Mouse (Mus musculus) brain, adult 2 months (tissue): ENCODE measurements at regions not wholly inside any gene's neighbourhood (a gene's known extent, or its start where the extent isn't known, plus 50 kb on each side); places are given as distances from the start of the nearest gene placed in this dataset.

Experiments
- DNase-seq: peaks from one replicate; pipeline ENCODE4 v3.0.0; 2011; ENCODE audit warnings: low read depth, low spot score

DNA sequence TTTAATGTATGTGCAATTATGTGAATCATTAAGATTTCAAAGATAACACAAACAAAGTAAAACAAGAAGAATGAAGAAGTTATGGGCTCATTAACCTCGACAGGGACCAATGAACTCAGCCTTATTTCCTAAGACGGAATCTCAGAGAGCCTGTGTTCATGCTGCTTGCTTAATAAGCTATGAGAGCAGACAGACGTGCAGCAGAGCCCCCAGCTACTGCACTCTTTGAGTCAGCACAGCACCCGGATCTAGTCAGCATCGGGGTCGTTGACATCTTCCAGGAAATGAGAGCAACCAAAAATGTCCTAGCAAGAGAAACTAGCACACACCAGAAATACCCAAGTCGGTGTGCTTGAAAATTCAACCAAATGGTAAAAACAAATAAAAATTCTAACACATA, 582.1 kb downstream of the Rps29 start:
- no peak for DNase-seq

DNA sequence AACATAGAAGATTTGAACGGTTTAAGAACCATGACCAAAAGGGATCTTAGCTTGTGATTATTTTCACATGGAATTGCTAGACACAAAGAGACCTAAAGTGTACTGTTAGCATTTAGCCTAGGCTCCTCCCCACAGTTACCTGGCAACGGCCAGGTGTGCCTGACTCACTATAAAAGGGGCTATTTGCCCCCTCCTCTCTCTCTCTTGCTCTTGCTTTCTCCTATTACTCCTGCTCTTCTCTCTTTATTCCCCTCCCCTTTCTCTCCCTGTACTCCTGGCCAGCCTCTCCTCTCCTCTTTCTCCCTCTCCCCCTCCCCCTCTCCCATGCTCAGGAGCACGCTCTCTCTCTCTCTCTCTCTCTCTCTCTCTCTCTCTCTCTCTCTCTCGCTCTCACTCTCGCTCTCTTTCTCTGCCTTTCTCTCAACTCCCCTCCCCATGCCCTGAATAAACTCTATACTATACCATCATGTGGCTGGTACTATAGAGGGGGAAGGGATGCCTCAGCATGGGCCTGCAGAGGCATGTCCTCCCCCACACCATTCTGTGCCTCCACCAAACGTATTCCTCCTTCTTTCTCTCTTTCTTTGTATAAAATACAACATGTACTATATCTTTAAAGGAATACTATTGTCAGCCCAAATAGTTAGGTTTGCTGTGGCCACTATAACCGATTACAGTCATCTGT, 603.9 kb downstream of the Rps29 start:
- no peak for DNase-seq

DNA sequence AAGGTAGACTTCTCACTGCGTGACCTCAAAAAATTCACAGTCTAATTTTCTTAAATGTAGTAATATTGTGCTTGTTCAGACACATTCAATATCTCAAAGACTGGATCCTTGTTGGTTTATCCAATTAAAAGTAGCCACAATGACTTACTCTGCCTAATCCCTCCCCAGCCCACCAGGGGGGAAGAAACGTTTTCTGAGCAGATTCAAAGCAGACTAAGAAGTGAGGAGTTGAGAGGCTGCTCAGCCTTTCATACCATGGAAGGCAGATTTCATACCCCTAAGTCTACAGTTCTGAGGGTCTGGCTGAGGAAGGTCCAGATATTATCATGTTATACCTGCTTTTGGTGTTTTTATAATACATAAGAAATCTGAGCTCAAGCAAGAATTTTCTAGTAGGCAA, 604.7 kb downstream of the Rps29 start:
- DNase-seq: no peak

DNA sequence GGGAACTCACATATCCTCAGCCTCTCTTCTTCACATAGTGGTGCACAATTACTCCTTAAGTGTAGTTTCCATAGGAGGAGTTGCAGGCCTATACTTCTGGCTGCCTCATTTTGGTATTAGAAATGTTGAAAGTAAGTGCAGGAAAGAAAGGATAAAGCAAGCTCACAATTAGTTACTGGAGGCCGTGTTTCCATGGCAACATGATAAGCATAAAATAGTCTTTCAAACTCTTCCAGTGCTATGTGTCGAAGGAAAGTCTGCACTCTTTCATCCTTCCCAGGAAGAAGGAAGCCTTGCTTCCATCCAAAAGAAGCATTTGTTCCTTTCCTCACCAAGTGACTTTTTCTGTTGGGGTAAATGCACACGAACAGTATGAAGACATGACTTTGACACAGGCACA, 617.2 kb downstream of the Rps29 start:
- peak; percentile 36 for DNase-seq

DNA sequence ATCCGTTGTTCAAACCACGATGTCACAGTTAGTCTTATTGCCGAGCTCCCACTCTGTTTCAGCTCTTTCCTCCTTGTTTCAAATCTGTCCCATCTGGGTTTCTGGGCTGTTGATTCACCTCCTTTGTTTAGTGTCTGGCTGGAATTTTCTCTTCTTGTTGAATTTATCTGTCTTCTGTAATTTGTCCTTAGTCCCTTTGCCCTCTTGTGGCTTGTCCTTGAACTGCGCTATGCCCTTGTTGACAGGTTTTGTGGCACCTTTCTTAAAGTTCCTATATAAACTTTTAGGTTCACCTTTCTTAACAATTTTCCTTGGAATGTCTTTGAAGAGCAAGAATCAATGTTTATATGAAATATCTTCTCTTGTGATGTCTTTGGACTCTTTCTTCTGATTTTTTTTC, 658.2 kb downstream of the Rps29 start:
- peak; percentile 23 for DNase-seq

DNA sequence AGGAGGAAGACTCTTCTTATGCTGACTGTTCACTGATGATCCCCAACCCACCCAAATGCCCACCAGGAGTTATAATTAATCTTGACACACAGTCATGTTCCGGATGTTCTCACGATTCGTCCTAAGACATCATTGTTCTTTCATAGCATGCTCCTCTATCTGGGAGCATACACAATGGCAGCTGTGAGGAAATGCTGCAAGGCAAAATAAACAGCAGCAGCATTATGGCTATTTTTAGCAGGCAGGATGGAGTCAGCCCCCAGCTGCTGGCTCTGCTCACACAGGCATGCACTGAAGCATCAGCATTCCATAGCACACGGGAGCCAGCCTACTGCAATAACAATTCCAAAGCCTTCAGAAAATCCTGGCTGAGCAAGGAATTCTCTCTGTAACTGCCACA, 696.0 kb downstream of the Rps29 start:
- DNase-seq: peak; percentile 76

DNA sequence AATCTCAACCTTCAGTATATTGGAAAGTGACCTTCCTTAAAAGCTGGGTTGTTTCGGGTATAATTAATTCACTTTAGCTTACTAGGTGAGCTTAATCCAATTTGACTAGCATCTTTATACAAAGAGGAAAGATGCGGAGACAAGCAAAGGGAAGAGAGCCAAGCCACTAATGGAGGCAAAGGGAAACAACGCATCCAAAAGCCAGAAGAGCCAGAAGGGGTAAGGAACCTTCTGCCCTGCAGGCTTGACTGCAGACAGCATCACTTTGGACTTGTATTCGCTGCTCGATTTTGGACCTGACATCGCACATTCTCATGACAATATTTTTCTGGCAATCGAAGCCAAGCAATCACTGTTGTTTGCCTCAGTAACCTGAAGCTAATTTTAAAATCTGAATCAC, 700.8 kb downstream of the Rps29 start:
- peak; percentile 8 for DNase-seq

DNA sequence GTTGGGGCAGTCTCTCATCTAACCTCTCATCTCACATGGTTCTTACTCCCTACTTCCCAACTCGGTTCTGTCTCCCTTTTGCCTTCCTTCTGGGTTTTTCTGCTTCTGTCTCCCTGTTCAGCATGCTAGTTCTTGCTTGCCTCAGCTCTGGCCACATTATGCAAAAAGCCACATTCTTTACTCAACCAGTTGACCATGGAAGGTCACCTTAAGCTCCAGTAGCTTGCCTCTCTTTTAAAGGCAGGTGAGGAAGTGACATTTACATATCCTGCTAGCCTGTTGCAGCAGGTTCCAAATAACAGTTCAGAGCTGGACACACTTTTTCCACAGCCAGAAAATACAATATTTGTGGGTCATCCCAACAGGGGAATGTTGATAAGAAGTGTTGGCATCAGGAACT, 732.4 kb downstream of the Rps29 start:
- no peak for DNase-seq

DNA sequence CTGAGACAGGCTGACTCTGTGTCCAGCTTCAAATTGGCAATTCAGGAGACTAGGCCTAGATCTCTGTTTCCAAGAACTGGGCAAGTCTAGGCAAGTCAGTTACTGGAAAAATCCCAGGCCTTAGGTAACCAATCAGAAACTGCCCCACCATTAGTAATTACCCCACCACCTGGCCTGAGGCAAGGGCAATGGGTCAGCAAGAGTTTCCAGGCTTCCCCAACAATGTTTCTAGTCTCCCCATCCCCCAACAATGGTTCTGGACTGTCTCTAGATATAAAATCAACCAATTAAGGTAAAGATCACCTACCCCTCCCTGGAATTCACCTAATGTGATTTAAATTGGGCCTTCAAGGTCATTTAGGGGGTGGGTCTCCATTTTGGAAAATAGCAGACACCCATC, 734.0 kb downstream of the Rps29 start:
- no peak for DNase-seq
